8 mouse cellular contexts compared by ENCODE assay signal in the genomic region with DNA sequence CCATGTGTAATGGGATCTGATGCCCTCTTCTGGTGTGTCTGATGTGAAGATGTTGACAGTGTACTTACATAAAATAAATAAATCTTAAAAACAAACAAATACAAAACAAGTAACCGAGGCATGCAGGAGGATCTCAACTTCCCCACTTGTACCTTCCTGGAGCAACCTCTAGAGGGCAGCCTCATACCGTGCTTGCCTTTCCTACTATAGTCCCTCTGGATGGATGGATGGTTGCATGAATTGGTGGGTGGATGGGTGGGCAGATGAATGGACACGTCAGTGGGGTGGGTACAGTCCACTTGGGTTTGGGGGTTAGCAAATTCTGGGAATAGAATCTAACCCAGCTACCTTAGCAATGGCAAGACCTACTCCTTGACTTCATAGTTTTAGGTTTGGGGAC. TPM values are rescaled to one million over a fixed set of nuclear protein-coding genes. Genes with fewer than 3 reads are reported as not detected.
DNase-seq lines count a peak whose midpoint lies in the region; ATAC-seq and TF ChIP-seq lines count a peak whose summit lies in the region.

No protein-coding gene starts in this region.

- ATAC-seq in hindbrain, embryonic 14.5 days (ENCODE audit: low FRiP score), result no peak
- ATAC-seq in hindbrain, embryonic 16.5 days, result no peak
- ATAC-seq in embryonic facial prominence, embryonic 14.5 days (ENCODE audit: low read depth), result peak; percentile 68; the same call in 1 of the 2 replicates

- H3K4me2 ChIP-seq in hindbrain, embryonic 14.5 days (replicated peaks), result no peak overlapping the region
- no peak overlapping the region for H3K4me2 ChIP-seq in hindbrain, embryonic 16.5 days (ENCODE audit: low read length)
- no peak overlapping the region for H3K4me2 ChIP-seq in embryonic facial prominence, embryonic 14.5 days (ENCODE audit: low read depth, low read length)

- H3K27ac ChIP-seq in hindbrain, embryonic 14.5 days, result no peak overlapping the region
- no peak overlapping the region for H3K27ac ChIP-seq in hindbrain, embryonic 16.5 days (ENCODE audit: low read depth, low read length)
- H3K27ac ChIP-seq in embryonic facial prominence, embryonic 14.5 days (replicated peaks; ENCODE audit: low read depth, low read length), result no peak overlapping the region
- H3K27ac ChIP-seq in kidney, adult 2 months (ENCODE audit: insufficient read depth, low read depth, low read length), result no peak overlapping the region

- no peaks in the 10 kb centered on the region for H3K79me2 ChIP-seq in C2C12 (ENCODE audit: control insufficient read depth, insufficient read depth)

- H3K79me3 ChIP-seq in C2C12 (ENCODE audit: low read depth), result no peaks in the 10 kb centered on the region

- whole genome bisulfite sequencing in hindbrain, embryonic 14.5 days, result 9% methylated on average over 3 of the region's 3 CpGs
- WGBS in hindbrain, embryonic 16.5 days, result 16% methylated on average over 3 of the region's 3 CpGs
- 11% methylated on average over 3 of the region's 3 CpGs for WGBS in embryonic facial prominence, embryonic 14.5 days
- WGBS in kidney, adult 2 months, result 6% methylated on average over 3 of the region's 3 CpGs

- H3K36me3 ChIP-seq in hindbrain, embryonic 14.5 days (replicated peaks; ENCODE audit: control insufficient read depth, insufficient read depth), result no peaks in the 10 kb centered on the region
- no peaks in the 10 kb centered on the region for H3K36me3 ChIP-seq in hindbrain, embryonic 16.5 days (ENCODE audit: control insufficient read depth, insufficient read depth, low read length)
- no peaks in the 10 kb centered on the region for H3K36me3 ChIP-seq in C2C12 (ENCODE audit: control insufficient read depth, insufficient read depth)
- no peaks in the 10 kb centered on the region for H3K36me3 ChIP-seq in embryonic facial prominence, embryonic 14.5 days (ENCODE audit: control insufficient read depth, insufficient read depth, low read length)
- no peaks in the 10 kb centered on the region for H3K36me3 ChIP-seq in kidney, adult 2 months (ENCODE audit: control insufficient read depth, insufficient read depth, low read length)

- TF ChIP-seq POLR2A in kidney, adult 2 months (IDR thresholded peaks at IDR 0.05; ENCODE audit: low read depth, low read length), result no peak

- H3ac ChIP-seq in C2C12 (ENCODE audit: control insufficient read depth, insufficient read length, low read depth), result no peak overlapping the region

- H3K9me3 ChIP-seq in hindbrain, embryonic 14.5 days (ENCODE audit: control insufficient read depth, low read length), result no peaks in the 10 kb centered on the region
- H3K9me3 ChIP-seq in hindbrain, embryonic 16.5 days (ENCODE audit: control insufficient read depth, low read length), result no peaks in the 10 kb centered on the region
- H3K9me3 ChIP-seq in embryonic facial prominence, embryonic 14.5 days (ENCODE audit: control insufficient read depth, low read length), result no peaks in the 10 kb centered on the region; the same call in 1 of the 2 replicates

- no peaks in the 10 kb centered on the region for H3K4me1 ChIP-seq in hindbrain, embryonic 14.5 days (replicated peaks; ENCODE audit: control insufficient read depth, insufficient read depth, low read length)
- H3K4me1 ChIP-seq in hindbrain, embryonic 16.5 days (ENCODE audit: control insufficient read depth, insufficient read depth, low read depth, low read length), result no peaks in the 10 kb centered on the region
- H3K4me1 ChIP-seq in embryonic facial prominence, embryonic 14.5 days (ENCODE audit: control insufficient read depth, insufficient read depth, low read length), result no peaks in the 10 kb centered on the region
- H3K4me1 ChIP-seq in kidney, adult 2 months (ENCODE audit: control insufficient read depth, insufficient read depth, low read length), result no peaks in the 10 kb centered on the region

- H3K4me3 ChIP-seq in hindbrain, embryonic 14.5 days (replicated peaks; ENCODE audit: low read length), result no peak overlapping the region
- H3K4me3 ChIP-seq in hindbrain, embryonic 16.5 days (ENCODE audit: low read length), result no peak overlapping the region
- no peak overlapping the region for H3K4me3 ChIP-seq in C2C12 (ENCODE audit: insufficient read depth, poor library complexity, severe bottlenecking)
- no peak overlapping the region for H3K4me3 ChIP-seq in embryonic facial prominence, embryonic 14.5 days (ENCODE audit: low read depth, low read length)
- H3K4me3 ChIP-seq in kidney, adult 2 months (ENCODE audit: insufficient read depth, low read depth, low read length), result no peak overlapping the region

- peak; percentile 50 for DNase-seq in hindbrain, embryonic 14.5 days (ENCODE audit: low spot score)
- DNase-seq in R1 (ENCODE audit: low read depth, low spot score), result peak; percentile 67
- DNase-seq in embryonic facial prominence, embryonic 14.5 days (ENCODE audit: low spot score), result peak; percentile 27
- DNase-seq in kidney, adult 2 months, result peak; percentile 50
- DNase-seq in lung, postnatal 36 days, result peak; percentile 63
- DNase-seq in thymus, postnatal 36 days, result peak; percentile 18 to 23

- no peak overlapping the region for H3K9ac ChIP-seq in hindbrain, embryonic 14.5 days
- no peak overlapping the region for H3K9ac ChIP-seq in hindbrain, embryonic 16.5 days (ENCODE audit: low read depth, low read length)
- H3K9ac ChIP-seq in embryonic facial prominence, embryonic 14.5 days (ENCODE audit: low read depth, low read length), result no peak overlapping the region

- peak; percentile 88 for TF ChIP-seq CTCF in C2C12 (IDR thresholded peaks at IDR 0.05; ENCODE audit: control insufficient read depth, insufficient read depth, insufficient read length)
- TF ChIP-seq CTCF in kidney, adult 2 months (conservative IDR thresholded peaks at IDR 0.05; ENCODE audit: insufficient read depth, insufficient read length, low read depth, low read length), result peak; percentile 98; the same call in 1 of the 2 replicates

- no peaks in the 10 kb centered on the region for H3K27me3 ChIP-seq in hindbrain, embryonic 14.5 days (ENCODE audit: control insufficient read depth, insufficient read depth, low read length)
- H3K27me3 ChIP-seq in hindbrain, embryonic 16.5 days (replicated peaks; ENCODE audit: control insufficient read depth, insufficient read depth, low read length), result no peaks in the 10 kb centered on the region
- peaks cover 13% of the 10 kb centered on the region for H3K27me3 ChIP-seq in C2C12 (ENCODE audit: control insufficient read depth, insufficient read depth, insufficient read length)
- H3K27me3 ChIP-seq in embryonic facial prominence, embryonic 14.5 days (replicated peaks; ENCODE audit: control insufficient read depth, insufficient read depth, low read length), result no peaks in the 10 kb centered on the region
- H3K27me3 ChIP-seq in kidney, adult 2 months (replicated peaks; ENCODE audit: control insufficient read depth, insufficient read depth, low read length), result no peaks in the 10 kb centered on the region

TF ChIP-seq in C2C12, 6 proteins besides CTCF, POLR2A, EP300 and RAD21:
- TF ChIP-seq MAX (IDR thresholded peaks at IDR 0.05), result no peak
- TF ChIP-seq USF1 (IDR thresholded peaks at IDR 0.05; ENCODE audit: low read depth), result no peak
- TF ChIP-seq MYOG (IDR thresholded peaks at IDR 0.05; ENCODE audit: control insufficient read depth, extremely low read depth, insufficient read length), result no peak
- no peak for TF ChIP-seq MYOD1 (IDR thresholded peaks at IDR 0.05; ENCODE audit: control insufficient read depth, insufficient read length, low read depth)
- TF ChIP-seq FOSL1 (IDR thresholded peaks at IDR 0.05; ENCODE audit: insufficient read depth, low read length, poor library complexity, severe bottlenecking), result no peak
- no peak for TF ChIP-seq CEBPB (IDR thresholded peaks at IDR 0.05; ENCODE audit: low read depth)

RNA-seq across cellular contexts. Expression of a gene that starts 17.9 kb away (rescaled TPM):
- 950 and 1,009 TPM in 2 replicates for polyA plus RNA-seq in hindbrain, embryonic 14.5 days (2014; fragmentation: Nextera tagmentation; extraction: Ambion mirVana)
- polyA plus RNA-seq in hindbrain, embryonic 16.5 days (2015; fragmentation: Nextera tagmentation; extraction: Ambion mirVana), result 787 and 865 TPM in 2 replicates
- 857 TPM for polyA plus RNA-seq in C2C12 (2012; fragmentation: generic; extraction: Trizol)
- polyA plus RNA-seq in embryonic facial prominence, embryonic 14.5 days (2014; fragmentation: Nextera tagmentation; extraction: Ambion mirVana), result 764 and 777 TPM in 2 replicates
- polyA plus RNA-seq in kidney, adult 2 months (2012; rRNA removed), result 1,915 and 2,050 TPM in 2 replicates

RNA-seq across cellular contexts. Expression of a gene that starts 18.4 kb away (rescaled TPM):
- not detected in 2 replicates for polyA plus RNA-seq in hindbrain, embryonic 14.5 days (2014; fragmentation: Nextera tagmentation; extraction: Ambion mirVana)
- polyA plus RNA-seq in hindbrain, embryonic 16.5 days (2015; fragmentation: Nextera tagmentation; extraction: Ambion mirVana), result not detected in 2 replicates
- 0.02 TPM for polyA plus RNA-seq in C2C12 (2012; fragmentation: generic; extraction: Trizol)
- polyA plus RNA-seq in embryonic facial prominence, embryonic 14.5 days (2014; fragmentation: Nextera tagmentation; extraction: Ambion mirVana), result 0.47 TPM in 1 of 2 replicates, not detected in the other
- polyA plus RNA-seq in kidney, adult 2 months (2012; rRNA removed), result not detected in 2 replicates

RNA-seq across cellular contexts. Expression of a gene that starts 28.2 kb away (rescaled TPM):
- 32.3 and 38.6 TPM in 2 replicates for polyA plus RNA-seq in hindbrain, embryonic 14.5 days (2014; fragmentation: Nextera tagmentation; extraction: Ambion mirVana)
- polyA plus RNA-seq in hindbrain, embryonic 16.5 days (2015; fragmentation: Nextera tagmentation; extraction: Ambion mirVana), result 37.5 and 38.4 TPM in 2 replicates
- polyA plus RNA-seq in C2C12 (2012; fragmentation: generic; extraction: Trizol), result 73.0 TPM
- polyA plus RNA-seq in embryonic facial prominence, embryonic 14.5 days (2014; fragmentation: Nextera tagmentation; extraction: Ambion mirVana), result 39.5 and 40.6 TPM in 2 replicates
- polyA plus RNA-seq in kidney, adult 2 months (2012; rRNA removed), result 36.0 and 38.8 TPM in 2 replicates

RNA-seq across cellular contexts. Expression of a gene that starts 40.2 kb away (rescaled TPM):
- polyA plus RNA-seq in hindbrain, embryonic 14.5 days (2014; fragmentation: Nextera tagmentation; extraction: Ambion mirVana), result 0.33 and 0.37 TPM in 2 replicates
- 0.27 and 0.36 TPM in 2 replicates for polyA plus RNA-seq in hindbrain, embryonic 16.5 days (2015; fragmentation: Nextera tagmentation; extraction: Ambion mirVana)
- polyA plus RNA-seq in C2C12 (2012; fragmentation: generic; extraction: Trizol), result 0.01 TPM
- 0.30 and 0.96 TPM in 2 replicates for polyA plus RNA-seq in embryonic facial prominence, embryonic 14.5 days (2014; fragmentation: Nextera tagmentation; extraction: Ambion mirVana)
- 0.05 TPM in 2 replicates for polyA plus RNA-seq in kidney, adult 2 months (2012; rRNA removed)

RNA-seq across cellular contexts. Expression of a gene that starts 58.7 kb away (rescaled TPM):
- 46.3 and 57.3 TPM in 2 replicates for polyA plus RNA-seq in hindbrain, embryonic 14.5 days (2014; fragmentation: Nextera tagmentation; extraction: Ambion mirVana)
- polyA plus RNA-seq in hindbrain, embryonic 16.5 days (2015; fragmentation: Nextera tagmentation; extraction: Ambion mirVana), result 120 and 132 TPM in 2 replicates
- polyA plus RNA-seq in C2C12 (2012; fragmentation: generic; extraction: Trizol), result 106 TPM
- polyA plus RNA-seq in embryonic facial prominence, embryonic 14.5 days (2014; fragmentation: Nextera tagmentation; extraction: Ambion mirVana), result 33.4 and 36.6 TPM in 2 replicates
- 35.5 and 45.9 TPM in 2 replicates for polyA plus RNA-seq in kidney, adult 2 months (2012; rRNA removed)
